Mouse (Mus musculus) ES-CJ7 (cell line): ENCODE results near the gene Mink1.
"Not testable (repeated sequence)": the region's sequence is repeated elsewhere in the genome, so short reads cannot be mapped to it uniquely, and the experiment has no call there.

Source experiments
- DNase-seq: peaks from one replicate; pipeline ENCODE4 v3.0.0; 2011; ENCODE audit warnings: low read depth, low spot score

Gene Mink1

GRCm38 (mm10) chr11:70562287-70562994, at the start of gene Mink1:
Gene Mink1 (plus strand): TSS chr11:70562881.
- peak; percentile 93 for DNase-seq

GRCm38 (mm10) chr11:70513520-70513919, 49.2 kb upstream of the Mink1 start:
- DNase-seq: no peak

GRCm38 (mm10) chr11:70514288-70514687, 48.4 kb upstream of the Mink1 start, which contains the start of gene Vmo1:
Gene Vmo1 (minus strand): TSS chr11:70514616.
- no peak for DNase-seq

- peak; percentile 84 for DNase-seq
Measured at GRCm38 (mm10) chr11:70516352-70516751, 46.3 kb upstream of the Mink1 start.

GRCm38 (mm10) chr11:70518436-70518835, 44.2 kb upstream of the Mink1 start:
- no peak for DNase-seq

- no peak for DNase-seq
Measured at GRCm38 (mm10) chr11:70518923-70519322, 43.8 kb upstream of the Mink1 start, which contains the start of gene Gltpd2. Gene Gltpd2 (plus strand): TSS chr11:70519196.

GRCm38 (mm10) chr11:70520178-70520769, 42.4 kb upstream of the Mink1 start:
- no peak for DNase-seq

GRCm38 (mm10) chr11:70523306-70523989, 39.2 kb upstream of the Mink1 start:
- peak; percentile 82 for DNase-seq

- DNase-seq: no peak
Measured at GRCm38 (mm10) chr11:70524782-70525181, 37.9 kb upstream of the Mink1 start.

GRCm38 (mm10) chr11:70525184-70525678, 37.5 kb upstream of the Mink1 start, which contains the start of gene Psmb6:
Gene Psmb6 (plus strand): TSS chr11:70525367.
- peak; percentile 99 for DNase-seq

GRCm38 (mm10) chr11:70525726-70526125, 37.0 kb upstream of the Mink1 start:
- peak; percentile 42 for DNase-seq

- DNase-seq: no peak
Measured at GRCm38 (mm10) chr11:70526211-70526610, 36.5 kb upstream of the Mink1 start.

GRCm38 (mm10) chr11:70528610-70529009, 34.1 kb upstream of the Mink1 start:
- no peak for DNase-seq

GRCm38 (mm10) chr11:70531065-70531464, 31.6 kb upstream of the Mink1 start:
- not testable (repeated sequence) for DNase-seq

GRCm38 (mm10) chr11:70532839-70533238, 29.8 kb upstream of the Mink1 start, which contains the start of gene Gm40193:
Gene Gm40193 (minus strand): TSS chr11:70532939.
- no peak for DNase-seq

GRCm38 (mm10) chr11:70539423-70539822, 23.3 kb upstream of the Mink1 start:
- no peak for DNase-seq

GRCm38 (mm10) chr11:70539877-70540587, 22.6 kb upstream of the Mink1 start, which contains the start of gene Pld2:
Gene Pld2 (plus strand): TSS chr11:70540064.
- peak; percentile 88 for DNase-seq

GRCm38 (mm10) chr11:70540928-70541327, 21.8 kb upstream of the Mink1 start:
- no peak for DNase-seq

- no peak for DNase-seq
Measured at GRCm38 (mm10) chr11:70541415-70541814, 21.3 kb upstream of the Mink1 start.

GRCm38 (mm10) chr11:70544496-70544895, 18.2 kb upstream of the Mink1 start:
- no peak for DNase-seq

- DNase-seq: no peak
Measured at GRCm38 (mm10) chr11:70551526-70551925, 11.2 kb upstream of the Mink1 start.
